In the genomic region with DNA sequence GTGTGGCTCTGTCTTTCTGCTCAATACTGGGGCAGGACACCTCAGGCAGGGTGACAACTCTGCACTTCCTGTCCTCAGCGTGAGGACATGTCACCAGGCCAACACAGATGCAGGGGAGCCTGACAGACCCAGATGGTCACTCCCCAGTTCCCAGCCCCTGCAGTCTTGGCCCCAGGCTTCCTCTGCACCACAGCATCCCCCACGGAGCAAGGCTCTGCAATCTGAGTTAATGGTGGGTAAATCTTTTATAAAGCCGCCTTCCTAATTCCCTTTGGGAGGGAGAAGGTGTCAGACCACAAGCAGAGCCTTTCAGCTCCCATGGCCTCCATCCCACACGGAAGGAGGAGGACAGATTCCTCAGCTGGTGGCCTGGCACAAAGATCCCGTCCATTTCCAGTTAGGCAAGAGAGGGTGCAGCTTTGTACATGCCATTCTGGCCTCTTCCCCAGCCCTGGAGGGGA, we compare ENCODE assay signal across 14 mouse cellular contexts. TPM values are rescaled to one million over a fixed set of nuclear protein-coding genes. Genes with fewer than 3 reads are reported as not detected.
DNase-seq lines count a peak whose midpoint lies in the region; ATAC-seq lines count a peak whose summit lies in the region.
"Had no signal": no experiment of that assay in that cellular context is flagged by ENCODE, and none has a peak within 500 bp of the region (broad histone marks: within the 10 kb centered on the region; RNA-seq: fewer than 3 reads in every experiment).

No protein-coding gene starts in this region.

- intact Hi-C loops in left cerebral cortex, postnatal 4 days (cut with DNase I), result no loop called here

- peak; percentile 41 to 52 for DNase-seq in cerebellum, adult 18-20 months
- DNase-seq in Muller cell, postnatal 12 days (ENCODE audit: inconsistent ontology term), result peak; percentile 23
- peak; percentile 54 for DNase-seq in cerebellum, adult 9-10 months
- peak; percentile 72 for DNase-seq in gonadal fat pad, adult 2 months (ENCODE audit: low read depth)
- DNase-seq in spleen, adult 12 weeks (ENCODE audit: low spot score), result no peak
- no peak for DNase-seq in urinary bladder, adult 2 months (ENCODE audit: low spot score)
- no peak for DNase-seq in left cerebral cortex, postnatal 4 days
- DNase-seq: kidney, postnatal 4 days; lung, adult 2 months; right cerebral cortex, adult 18-20 months; thymus, adult 18-20 months had no signal

- no peak for ATAC-seq in cerebellum, adult (ENCODE audit: insufficient number of reproducible peaks, low FRiP score, low TSS enrichment)
- ATAC-seq: inflammation-experienced regulatory T-cells, adult 6 months; liver, embryonic 12.5 days had no signal

RNA-seq across cellular contexts. Expression of a gene that starts 5.8 kb away (rescaled TPM):
- 0.16 and 0.25 TPM in 2 replicates for polyA plus RNA-seq in gonadal fat pad, adult 2 months (2012; rRNA removed)
- 0.01 and 0.06 TPM in 2 replicates for polyA plus RNA-seq in urinary bladder, adult 2 months (2012; rRNA removed)
- total RNA-seq in left cerebral cortex, postnatal 4 days (2021), result under 1 TPM; 0.24 to 0.52 TPM

Comparison
In these comparisons a context has a peak if more than half of its experiments do, and no peak if none do; other contexts are left out.
1. DNase-seq: peak in cerebellum, adult 18-20 months (2 of 2), Muller cell, postnatal 12 days (single experiment), cerebellum, adult 9-10 months (single experiment) and gonadal fat pad, adult 2 months (single experiment); none in spleen, adult 12 weeks (single experiment), urinary bladder, adult 2 months (single experiment) and left cerebral cortex, postnatal 4 days (single experiment).